Mouse (Mus musculus): ENCODE data around the gene Olfr156. TPM values are rescaled to one million over a fixed set of nuclear protein-coding genes. Genes with fewer than 3 reads are reported as not detected.

Gene Olfr156
- not detected in 2 replicates for polyA plus RNA-seq (2015; fragmentation: Nextera tagmentation; extraction: Ambion mirVana)

- H3K9me3 ChIP-seq (ENCODE audit: control insufficient read depth, low read length): no peaks in the 10 kb centered on the region
- H3K9ac ChIP-seq (ENCODE audit: low read length): no peak within 1 kb of the TSS
- no peak within 1 kb of the TSS for H3K4me2 ChIP-seq (ENCODE audit: low read depth, low read length)
- no peak for ATAC-seq (ENCODE audit: low read depth)
- H3K27ac ChIP-seq (ENCODE audit: low read length): no peak within 1 kb of the TSS
- H3K4me3 ChIP-seq (ENCODE audit: low read length): no peak within 1 kb of the TSS
- no peaks in the 10 kb centered on the region for H3K4me1 ChIP-seq (replicated peaks; ENCODE audit: control insufficient read depth, insufficient read depth, low read length)
- no peaks in the 10 kb centered on the region for H3K27me3 ChIP-seq (ENCODE audit: control insufficient read depth, insufficient read depth, low read depth, low read length)
- no peaks in the 10 kb centered on the region for H3K36me3 ChIP-seq (ENCODE audit: control insufficient read depth, insufficient read depth, low read length)
- 14% methylated on average over 7 of the region's 7 CpGs for WGBS
Measured at GRCm38 (mm10) chr4:43823845-43824337, at the start of gene Olfr156. TSS of gene Olfr156 (minus strand) at chr4:43823895.

GRCm38 (mm10) chr4:43869821-43870220, 46.1 kb upstream of the Olfr156 start:
- no peak for ATAC-seq (ENCODE audit: low read depth)

GRCm38 (mm10) chr4:43863298-43863697, 39.6 kb upstream of the Olfr156 start:
- Histone ChIP-seq H3K4me3 (ENCODE audit: low read length) (no peak overlapping the region), H3K27ac (ENCODE audit: low read length) (no peak overlapping the region), H3K9ac (ENCODE audit: low read length) (no peak overlapping the region), H3K36me3 (ENCODE audit: control insufficient read depth, insufficient read depth, low read length) (no peaks in the 10 kb centered on the region), H3K9me3 (ENCODE audit: control insufficient read depth, low read length) (no peaks in the 10 kb centered on the region), H3K4me1 (replicated peaks; ENCODE audit: control insufficient read depth, insufficient read depth, low read length) (no peaks in the 10 kb centered on the region), H3K27me3 (ENCODE audit: control insufficient read depth, insufficient read depth, low read depth, low read length) (no peaks in the 10 kb centered on the region), H3K4me2 (ENCODE audit: low read depth, low read length) (no peak overlapping the region)
- no peak for ATAC-seq (ENCODE audit: low read depth)
- WGBS: 51% methylated on average over 4 of the region's 4 CpGs

More at GRCm38 (mm10) chr4:43869821-43870220, 46.1 kb upstream of the Olfr156 start:
- 80% methylated on average over 10 of the region's 10 CpGs for WGBS
- peaks cover 2% of the 10 kb centered on the region; the same call in 1 of the 2 replicates for H3K4me1 ChIP-seq (replicated peaks; ENCODE audit: control insufficient read depth, insufficient read depth, low read length)
- H3K27me3 ChIP-seq (ENCODE audit: control insufficient read depth, insufficient read depth, low read depth, low read length): no peaks in the 10 kb centered on the region
- H3K9me3 ChIP-seq (ENCODE audit: control insufficient read depth, low read length): peaks cover 2% of the 10 kb centered on the region
- no peak overlapping the region for H3K27ac ChIP-seq (ENCODE audit: low read length)
- no peak overlapping the region for H3K4me3 ChIP-seq (ENCODE audit: low read length)
- no peak overlapping the region for H3K4me2 ChIP-seq (ENCODE audit: low read depth, low read length)
- H3K9ac ChIP-seq (ENCODE audit: low read length): no peak overlapping the region
- no peaks in the 10 kb centered on the region for H3K36me3 ChIP-seq (ENCODE audit: control insufficient read depth, insufficient read depth, low read length)

GRCm38 (mm10) chr4:43860744-43861519, 37.2 kb upstream of the Olfr156 start:
- Histone ChIP-seq H3K9me3 (ENCODE audit: control insufficient read depth, low read length) (no peaks in the 10 kb centered on the region), H3K27ac (ENCODE audit: low read length) (no peak overlapping the region), H3K4me2 (ENCODE audit: low read depth, low read length) (no peak overlapping the region), H3K36me3 (ENCODE audit: control insufficient read depth, insufficient read depth, low read length) (no peaks in the 10 kb centered on the region), H3K4me3 (ENCODE audit: low read length) (no peak overlapping the region), H3K4me1 (replicated peaks; ENCODE audit: control insufficient read depth, insufficient read depth, low read length) (no peaks in the 10 kb centered on the region), H3K27me3 (ENCODE audit: control insufficient read depth, insufficient read depth, low read depth, low read length) (no peaks in the 10 kb centered on the region), H3K9ac (ENCODE audit: low read length) (no peak overlapping the region)
- 10% methylated on average over 14 of the region's 14 CpGs for WGBS
- ATAC-seq (ENCODE audit: low read depth): peak; percentile 28; the same call in 1 of the 2 replicates

GRCm38 (mm10) chr4:43859886-43860285, 36.2 kb upstream of the Olfr156 start:
- no peaks in the 10 kb centered on the region for H3K27me3 ChIP-seq (ENCODE audit: control insufficient read depth, insufficient read depth, low read depth, low read length)
- H3K4me3 ChIP-seq (ENCODE audit: low read length): no peak overlapping the region
- H3K27ac ChIP-seq (ENCODE audit: low read length): no peak overlapping the region
- ATAC-seq (ENCODE audit: low read depth): no peak
- H3K4me1 ChIP-seq (replicated peaks; ENCODE audit: control insufficient read depth, insufficient read depth, low read length): no peaks in the 10 kb centered on the region
- H3K36me3 ChIP-seq (ENCODE audit: control insufficient read depth, insufficient read depth, low read length): no peaks in the 10 kb centered on the region
- H3K4me2 ChIP-seq (ENCODE audit: low read depth, low read length): no peak overlapping the region
- H3K9me3 ChIP-seq (ENCODE audit: control insufficient read depth, low read length): no peaks in the 10 kb centered on the region
- 58% methylated on average over 10 of the region's 10 CpGs for WGBS
- H3K9ac ChIP-seq (ENCODE audit: low read length): no peak overlapping the region

- Histone ChIP-seq H3K4me3 (ENCODE audit: low read length) (no peak overlapping the region), H3K27ac (ENCODE audit: low read length) (no peak overlapping the region), H3K27me3 (ENCODE audit: control insufficient read depth, insufficient read depth, low read depth, low read length) (no peaks in the 10 kb centered on the region), H3K36me3 (ENCODE audit: control insufficient read depth, insufficient read depth, low read length) (no peaks in the 10 kb centered on the region), H3K4me2 (ENCODE audit: low read depth, low read length) (no peak overlapping the region), H3K4me1 (replicated peaks; ENCODE audit: control insufficient read depth, insufficient read depth, low read length) (no peaks in the 10 kb centered on the region), H3K9ac (ENCODE audit: low read length) (no peak overlapping the region), H3K9me3 (ENCODE audit: control insufficient read depth, low read length) (no peaks in the 10 kb centered on the region)
- WGBS: 69% methylated on average over 8 of the region's 8 CpGs
- ATAC-seq (ENCODE audit: low read depth): no peak
Measured at GRCm38 (mm10) chr4:43854101-43854500, 30.4 kb upstream of the Olfr156 start.

GRCm38 (mm10) chr4:43851265-43851664, 27.6 kb upstream of the Olfr156 start, which contains the start of gene Olfr155:
TSS of gene Olfr155 (plus strand) at chr4:43851565.
- Histone ChIP-seq H3K4me1 (replicated peaks; ENCODE audit: control insufficient read depth, insufficient read depth, low read length) (no peaks in the 10 kb centered on the region), H3K4me2 (ENCODE audit: low read depth, low read length) (no peak within 1 kb of the TSS), H3K36me3 (ENCODE audit: control insufficient read depth, insufficient read depth, low read length) (no peaks in the 10 kb centered on the region), H3K27ac (ENCODE audit: low read length) (no peak within 1 kb of the TSS), H3K27me3 (ENCODE audit: control insufficient read depth, insufficient read depth, low read depth, low read length) (no peaks in the 10 kb centered on the region), H3K4me3 (ENCODE audit: low read length) (no peak within 1 kb of the TSS), H3K9ac (ENCODE audit: low read length) (no peak within 1 kb of the TSS), H3K9me3 (ENCODE audit: control insufficient read depth, low read length) (no peaks in the 10 kb centered on the region)
- WGBS: 64% methylated on average over 6 of the region's 6 CpGs
- no peak for ATAC-seq (ENCODE audit: low read depth)

- H3K4me1 ChIP-seq (replicated peaks; ENCODE audit: control insufficient read depth, insufficient read depth, low read length): no peaks in the 10 kb centered on the region
- 48% methylated on average over 1 of the region's 1 CpGs for WGBS
- ATAC-seq (ENCODE audit: low read depth): no peak
- no peaks in the 10 kb centered on the region for H3K36me3 ChIP-seq (ENCODE audit: control insufficient read depth, insufficient read depth, low read length)
- H3K4me2 ChIP-seq (ENCODE audit: low read depth, low read length): no peak within 1 kb of the TSS
- H3K9ac ChIP-seq (ENCODE audit: low read length): no peak within 1 kb of the TSS
- H3K4me3 ChIP-seq (ENCODE audit: low read length): no peak within 1 kb of the TSS
- no peaks in the 10 kb centered on the region for H3K9me3 ChIP-seq (ENCODE audit: control insufficient read depth, low read length)
- no peak within 1 kb of the TSS for H3K27ac ChIP-seq (ENCODE audit: low read length)
- no peaks in the 10 kb centered on the region for H3K27me3 ChIP-seq (ENCODE audit: control insufficient read depth, insufficient read depth, low read depth, low read length)
Measured at GRCm38 (mm10) chr4:43840101-43840500, 16.4 kb upstream of the Olfr156 start, which contains the start of gene Olfr157. TSS of gene Olfr157 (minus strand) at chr4:43840201.

- WGBS: 63% methylated on average over 3 of the region's 3 CpGs
- ATAC-seq (ENCODE audit: low read depth): no peak
- Histone ChIP-seq H3K27me3 (ENCODE audit: control insufficient read depth, insufficient read depth, low read depth, low read length) (no peaks in the 10 kb centered on the region), H3K27ac (ENCODE audit: low read length) (no peak overlapping the region), H3K9ac (ENCODE audit: low read length) (no peak overlapping the region), H3K4me1 (replicated peaks; ENCODE audit: control insufficient read depth, insufficient read depth, low read length) (no peaks in the 10 kb centered on the region), H3K9me3 (ENCODE audit: control insufficient read depth, low read length) (no peaks in the 10 kb centered on the region), H3K36me3 (ENCODE audit: control insufficient read depth, insufficient read depth, low read length) (no peaks in the 10 kb centered on the region), H3K4me2 (ENCODE audit: low read depth, low read length) (no peak overlapping the region), H3K4me3 (ENCODE audit: low read length) (no peak overlapping the region)
Measured at GRCm38 (mm10) chr4:43838326-43838725, 14.6 kb upstream of the Olfr156 start.

All from lung, embryonic 16.5 days (tissue).